Mouse (Mus musculus): Measurements from ENCODE around the gene Polg. TPM values are rescaled to one million over a fixed set of nuclear protein-coding genes. Genes with fewer than 3 reads are reported as not detected.

Gene Polg
- total RNA-seq, 2 experiments from 2014 or later: 75.8 to 80.6 TPM

Small RNA genes within 50 kb of the gene (microRNA-seq; reads per million reads assigned to microRNA genes)
- 196 reads per million, percentile 58 among the genes with 10 or more reads in this experiment for gene Mir9-3

Other genes with a start within 250 kb of the Polg start
- 100 to 1,000 TPM; 112 to 114 TPM for gene Abhd2, start 193.2 kb downstream of the Polg start, total RNA-seq (2021)
- 10 to 100 TPM; 45.0 to 49.2 TPM for gene Rlbp1, start 79.3 kb downstream of the Polg start, total RNA-seq (2021)
- gene Fanci, start 74.4 kb downstream of the Polg start, total RNA-seq (2021): 1 to 10 TPM; 2.0 to 2.4 TPM
- 1 to 10 TPM; 2.4 to 3.7 TPM for gene Rhcg, start 151.3 kb upstream of the Polg start, total RNA-seq (2021)
- 1 to 10 TPM; 2.3 to 2.7 TPM for gene Ticrr, start 193.8 kb upstream of the Polg start, total RNA-seq (2021)
- gene Kif7, start 249.4 kb upstream of the Polg start, total RNA-seq (2021): 1 to 10 TPM; 4.1 to 4.7 TPM